Mouse (Mus musculus) limb, embryonic 11.5 days (tissue): Measurements from ENCODE around the gene Tcl1. TPM values are rescaled to one million over a fixed set of nuclear protein-coding genes. Genes with fewer than 3 reads are reported as not detected.

Experiments used
- polyA plus RNA-seq: library from polyadenylated mRNA; unstranded; fragments of >200 nt; fragmentation: Nextera tagmentation; extraction: Ambion mirVana; gene quantifications from 2 replicates; pipeline ENCODE4 v1.2.1, GENCODE M21; 2014

Tcl1 gene
- polyA plus RNA-seq, 1 experiment from 2014 or later, result not detected

Other genes starting within 250 kb of the Tcl1 start
- gene Syne3, start 213.0 kb downstream of the Tcl1 start, polyA plus RNA-seq, result 0.20 and 0.31 TPM in 2 replicates
- gene Glrx5, start 190.1 kb downstream of the Tcl1 start, polyA plus RNA-seq, result 189 and 202 TPM in 2 replicates
- gene Tcl1b2, start 76.8 kb downstream of the Tcl1 start, polyA plus RNA-seq, result not detected in 2 replicates
- gene Tcl1b1, start 63.1 kb downstream of the Tcl1 start, polyA plus RNA-seq, result not detected in 2 replicates
- not detected in 2 replicates for gene Tcl1b5, start 46.4 kb downstream of the Tcl1 start, polyA plus RNA-seq
- not detected in 2 replicates for gene Tcl1b3, start 31.8 kb downstream of the Tcl1 start, polyA plus RNA-seq
- gene Tcl1b4, start 20.8 kb downstream of the Tcl1 start, polyA plus RNA-seq, result not detected in 2 replicates
- 0.20 and 0.27 TPM in 2 replicates for gene Tunar, start 111.1 kb upstream of the Tcl1 start, polyA plus RNA-seq
- gene D430019H16Rik, start 231.1 kb upstream of the Tcl1 start, polyA plus RNA-seq, result 4.1 and 4.7 TPM in 2 replicates